29 mouse cellular contexts compared by ENCODE assay signal in the genomic region with DNA sequence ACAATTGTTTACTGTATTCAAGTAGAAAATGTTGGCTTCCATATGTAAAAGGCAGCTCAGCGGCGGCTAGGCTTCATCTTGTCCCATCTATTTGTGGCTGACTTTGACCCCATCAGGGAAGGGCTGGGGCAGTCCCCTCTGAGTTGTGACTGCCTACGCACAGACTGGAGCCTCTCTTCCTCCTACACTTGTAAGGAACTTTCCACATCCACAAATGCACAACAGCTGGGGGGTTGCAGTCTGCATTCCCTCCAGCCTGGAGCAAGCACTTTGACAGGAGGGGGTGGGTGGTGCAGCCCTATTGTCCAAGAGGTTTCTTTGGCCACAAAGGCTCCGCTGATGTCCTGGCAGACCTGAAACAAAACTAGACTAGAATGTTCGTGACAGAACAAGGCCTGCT.
DNase-seq lines count a peak whose midpoint lies in the region; ATAC-seq and TF ChIP-seq lines count a peak whose summit lies in the region.
"Had no signal": no experiment of that assay in that cellular context is flagged by ENCODE, and none has a peak within 500 bp of the region (broad histone marks: within the 10 kb centered on the region; RNA-seq: fewer than 3 reads in every experiment).

No protein-coding gene starts in this region.

- no peak overlapping the region for H3K27ac ChIP-seq in heart, embryonic 10.5 days
- no peak overlapping the region for H3K27ac ChIP-seq in kidney, postnatal 0 days
- no peak overlapping the region for H3K27ac ChIP-seq in kidney, embryonic 14.5 days (ENCODE audit: low read depth, low read length)
- peak overlapping the region; percentile 91 for H3K27ac ChIP-seq in ES-Bruce4 (ENCODE audit: insufficient read depth, low read length)
- H3K27ac ChIP-seq in hindbrain, embryonic 14.5 days: no peak overlapping the region
- H3K27ac ChIP-seq: embryonic facial prominence, embryonic 12.5 days; forebrain, embryonic 13.5 days; heart, embryonic 13.5 days; hindbrain, postnatal 0 days; left cerebral cortex, adult 2 months; limb, embryonic 15.5 days; liver, embryonic 15.5 days; lung, embryonic 15.5 days; macrophage; midbrain, embryonic 15.5 days; neural tube, embryonic 15.5 days; stomach, embryonic 15.5 days had no signal

- no peak for TF ChIP-seq CTCF in kidney, postnatal 0 days (IDR thresholded peaks at IDR 0.05; ENCODE audit: low read depth)
- TF ChIP-seq CTCF in ES-Bruce4 (IDR thresholded peaks at IDR 0.05; ENCODE audit: low read depth, low read length): no peak

- 73% methylated on average over 5 of the region's 5 CpGs for WGBS in heart, embryonic 10.5 days
- 57% methylated on average over 5 of the region's 5 CpGs for WGBS in kidney, postnatal 0 days
- 58% methylated on average over 5 of the region's 5 CpGs for whole genome bisulfite sequencing in kidney, embryonic 14.5 days
- 57% methylated on average over 5 of the region's 5 CpGs for WGBS in hindbrain, embryonic 14.5 days

- H3K4me2 ChIP-seq in kidney, postnatal 0 days (ENCODE audit: low read length): no peak overlapping the region
- H3K4me2 ChIP-seq in kidney, embryonic 14.5 days (replicated peaks; ENCODE audit: low read depth, low read length): no peak overlapping the region
- H3K4me2 ChIP-seq in myocyte (ENCODE audit: low read depth): no peak overlapping the region
- no peak overlapping the region for H3K4me2 ChIP-seq in hindbrain, embryonic 14.5 days (replicated peaks)
- H3K4me2 ChIP-seq: embryonic facial prominence, embryonic 12.5 days; forebrain, embryonic 13.5 days; heart, embryonic 13.5 days; limb, embryonic 15.5 days; liver, embryonic 15.5 days; lung, embryonic 15.5 days; midbrain, embryonic 15.5 days; neural tube, embryonic 15.5 days; stomach, embryonic 15.5 days had no signal

- intact Hi-C loops in heart, postnatal 25 days (cut with DNase I): no loop called here

- H3K4me1 ChIP-seq in heart, embryonic 10.5 days: peaks cover 18% of the 10 kb centered on the region
- peaks cover 7% of the 10 kb centered on the region; the same call in 1 of the 2 replicates for H3K4me1 ChIP-seq in kidney, postnatal 0 days (replicated peaks; ENCODE audit: insufficient read depth, low read length)
- H3K4me1 ChIP-seq in kidney, embryonic 14.5 days (ENCODE audit: control insufficient read depth, insufficient read depth, low read length): peaks cover 10% of the 10 kb centered on the region
- peaks cover 9% of the 10 kb centered on the region for H3K4me1 ChIP-seq in ES-Bruce4 (ENCODE audit: control insufficient read depth, insufficient read depth, low read length)
- H3K4me1 ChIP-seq in hindbrain, embryonic 14.5 days (replicated peaks; ENCODE audit: control insufficient read depth, insufficient read depth, low read length): peaks cover 20% of the 10 kb centered on the region
- H3K4me1 ChIP-seq: liver, embryonic 15.5 days had no signal

- TF ChIP-seq POLR2A in ES-Bruce4 (IDR thresholded peaks at IDR 0.05; ENCODE audit: insufficient read depth, low read length): no peak
- TF ChIP-seq POLR2A in myocyte (IDR thresholded peaks at IDR 0.05; ENCODE audit: insufficient read length, low read depth): no peak

- peaks cover 7% of the 10 kb centered on the region; the same call in 1 of the 2 replicates for H3K27me3 ChIP-seq in heart, embryonic 10.5 days (ENCODE audit: insufficient read depth, poor library complexity, severe bottlenecking)
- H3K27me3 ChIP-seq in kidney, postnatal 0 days (ENCODE audit: insufficient read depth, low read length): no peaks in the 10 kb centered on the region
- H3K27me3 ChIP-seq in kidney, embryonic 14.5 days (ENCODE audit: control insufficient read depth, insufficient read depth, low read length): no peaks in the 10 kb centered on the region
- H3K27me3 ChIP-seq in ES-Bruce4 (ENCODE audit: control insufficient read depth, insufficient read depth, low read length, poor library complexity, severe bottlenecking) (no peaks in the 10 kb centered on the region), myocyte (ENCODE audit: control insufficient read depth, insufficient read depth, insufficient read length) (no peaks in the 10 kb centered on the region)
- peaks cover 28% of the 10 kb centered on the region for H3K27me3 ChIP-seq in hindbrain, embryonic 14.5 days (ENCODE audit: control insufficient read depth, insufficient read depth, low read length)
- H3K27me3 ChIP-seq: embryonic facial prominence, embryonic 12.5 days; heart, embryonic 13.5 days; limb, embryonic 15.5 days; liver, embryonic 15.5 days; lung, embryonic 15.5 days; neural tube, embryonic 15.5 days; stomach, embryonic 15.5 days had no signal

- H3K9me3 ChIP-seq in heart, embryonic 10.5 days: peaks cover 4% of the 10 kb centered on the region; the same call in 1 of the 2 replicates
- no peaks in the 10 kb centered on the region for H3K9me3 ChIP-seq in kidney, postnatal 0 days (replicated peaks; ENCODE audit: low read length)
- peaks cover 5% of the 10 kb centered on the region; the same call in 1 of the 2 replicates for H3K9me3 ChIP-seq in kidney, embryonic 14.5 days (ENCODE audit: control insufficient read depth, low read length)
- H3K9me3 ChIP-seq in ES-Bruce4 (replicated peaks; ENCODE audit: control insufficient read depth, insufficient read depth, low read length, poor library complexity, severe bottlenecking): no peaks in the 10 kb centered on the region; the same call in 1 of the 2 replicates
- H3K9me3 ChIP-seq in hindbrain, embryonic 14.5 days (ENCODE audit: control insufficient read depth, low read length): no peaks in the 10 kb centered on the region; the same call in 1 of the 2 replicates
- H3K9me3 ChIP-seq: embryonic facial prominence, embryonic 12.5 days; forebrain, embryonic 13.5 days; heart, embryonic 13.5 days; limb, embryonic 15.5 days; liver, embryonic 15.5 days; lung, embryonic 15.5 days; neural tube, embryonic 15.5 days; stomach, embryonic 15.5 days had no signal

- peak; percentile 81 for TF ChIP-seq EP300 in ES-Bruce4 (IDR thresholded peaks at IDR 0.05; ENCODE audit: insufficient read depth, low read depth, low read length)

- no peak overlapping the region for H3ac ChIP-seq in myocyte (ENCODE audit: control insufficient read depth, insufficient read length)

- peak; percentile 52 for DNase-seq in heart, embryonic 10.5 days (ENCODE audit: low spot score)
- DNase-seq in heart, postnatal 25 days (ENCODE audit: low spot score): no peak
- peak; percentile 52 for DNase-seq in kidney, postnatal 0 days (ENCODE audit: low spot score)
- DNase-seq in hindbrain, embryonic 14.5 days (ENCODE audit: low spot score): no peak
- DNase-seq: adrenal gland, postnatal 10 days; cerebellum, adult 18-20 months; cerebellum, postnatal 14 days; gastrocnemius, postnatal 36 days; heart, postnatal 36 days; right cerebral cortex, adult 18-20 months; thymus, adult 18-20 months; thymus, postnatal 4 days had no signal

- no peak for ATAC-seq in kidney, postnatal 0 days (replicated peaks; ENCODE audit: low FRiP score, low read depth)
- ATAC-seq in kidney, embryonic 14.5 days (ENCODE audit: low FRiP score, low TSS enrichment): no peak; the same call in 1 of the 2 replicates
- ATAC-seq in hindbrain, embryonic 14.5 days (ENCODE audit: low FRiP score): no peak
- ATAC-seq: CD4-positive, CD25-positive, alpha-beta regulatory T cell, adult 4 months; forebrain, embryonic 13.5 days; hindbrain, postnatal 0 days; intestine, postnatal 0 days; midbrain, embryonic 15.5 days had no signal

- H3K9ac ChIP-seq in kidney, postnatal 0 days (ENCODE audit: low read depth, low read length): no peak overlapping the region
- H3K9ac ChIP-seq in kidney, embryonic 14.5 days (ENCODE audit: low read depth, low read length): no peak overlapping the region
- no peak overlapping the region for H3K9ac ChIP-seq in ES-Bruce4 (ENCODE audit: low read depth, poor library complexity, severe bottlenecking)
- H3K9ac ChIP-seq in hindbrain, embryonic 14.5 days: no peak overlapping the region
- H3K9ac ChIP-seq: embryonic facial prominence, embryonic 12.5 days; forebrain, embryonic 13.5 days; heart, embryonic 13.5 days; limb, embryonic 15.5 days; liver, embryonic 15.5 days; lung, embryonic 15.5 days; midbrain, embryonic 15.5 days; neural tube, embryonic 15.5 days; stomach, embryonic 15.5 days had no signal

- no peaks in the 10 kb centered on the region for H3K79me2 ChIP-seq in myocyte (ENCODE audit: control insufficient read depth, insufficient read depth)

- H3K4me3 ChIP-seq in heart, embryonic 10.5 days: no peak overlapping the region
- H3K4me3 ChIP-seq in kidney, postnatal 0 days (replicated peaks; ENCODE audit: low read depth, low read length): no peak overlapping the region
- H3K4me3 ChIP-seq in kidney, embryonic 14.5 days (ENCODE audit: low read length): no peak overlapping the region
- H3K4me3 ChIP-seq in ES-Bruce4 (ENCODE audit: low read depth, low read length) (no peak overlapping the region), myocyte (no peak overlapping the region)
- H3K4me3 ChIP-seq in hindbrain, embryonic 14.5 days (replicated peaks; ENCODE audit: low read length): no peak overlapping the region
- H3K4me3 ChIP-seq: embryonic facial prominence, embryonic 12.5 days; forebrain, embryonic 13.5 days; heart, embryonic 13.5 days; left cerebral cortex, adult 2 months; limb, embryonic 15.5 days; liver, embryonic 15.5 days; lung, embryonic 15.5 days; midbrain, embryonic 15.5 days; neural tube, embryonic 15.5 days; stomach, embryonic 15.5 days had no signal

- H3K36me3 ChIP-seq in heart, embryonic 10.5 days: no peaks in the 10 kb centered on the region
- no peaks in the 10 kb centered on the region for H3K36me3 ChIP-seq in kidney, postnatal 0 days (ENCODE audit: insufficient read depth, low read length)
- no peaks in the 10 kb centered on the region for H3K36me3 ChIP-seq in kidney, embryonic 14.5 days (ENCODE audit: control insufficient read depth, insufficient read depth, low read length)
- H3K36me3 ChIP-seq in ES-Bruce4 (ENCODE audit: control insufficient read depth, insufficient read depth, low read length, poor library complexity, severe bottlenecking) (no peaks in the 10 kb centered on the region), myocyte (ENCODE audit: control insufficient read depth, insufficient read depth) (no peaks in the 10 kb centered on the region)
- H3K36me3 ChIP-seq in hindbrain, embryonic 14.5 days (replicated peaks; ENCODE audit: control insufficient read depth, insufficient read depth): no peaks in the 10 kb centered on the region
- H3K36me3 ChIP-seq: embryonic facial prominence, embryonic 12.5 days; heart, embryonic 13.5 days; limb, embryonic 15.5 days; liver, embryonic 15.5 days; lung, embryonic 15.5 days; midbrain, embryonic 15.5 days; neural tube, embryonic 15.5 days; stomach, embryonic 15.5 days had no signal

TF ChIP-seq in myocyte, 11 proteins besides CTCF, POLR2A, EP300 and RAD21 (continues in another document):
- TF ChIP-seq MYOD1 (IDR thresholded peaks at IDR 0.05; ENCODE audit: control insufficient read depth in 1 of 3, insufficient read length in 2 of 3, low read depth in 2 of 3): peak in 2 of 3 experiments; percentile 7 to 18
- no peak for TF ChIP-seq MAX (IDR thresholded peaks at IDR 0.05; ENCODE audit: low read depth)
- no peak for TF ChIP-seq POLR2AphosphoS2 (IDR thresholded peaks at IDR 0.05; ENCODE audit: insufficient read length, low read depth)
- no peak for TF ChIP-seq USF1 (IDR thresholded peaks at IDR 0.05; ENCODE audit: low read depth)
- no peak for TF ChIP-seq E2F4 (IDR thresholded peaks at IDR 0.05; ENCODE audit: insufficient read depth)
- no peak for TF ChIP-seq REST (IDR thresholded peaks at IDR 0.05; ENCODE audit: insufficient read depth, insufficient read length)

Comparison
In these comparisons a context has a peak if more than half of its experiments do, and no peak if none do; other contexts are left out.
1. DNase-seq: peak in heart, embryonic 10.5 days (single experiment) and kidney, postnatal 0 days (single experiment); none in heart, postnatal 25 days (single experiment) and hindbrain, embryonic 14.5 days (single experiment).